9 mouse cellular contexts compared by ENCODE assay signal in the genomic region with DNA sequence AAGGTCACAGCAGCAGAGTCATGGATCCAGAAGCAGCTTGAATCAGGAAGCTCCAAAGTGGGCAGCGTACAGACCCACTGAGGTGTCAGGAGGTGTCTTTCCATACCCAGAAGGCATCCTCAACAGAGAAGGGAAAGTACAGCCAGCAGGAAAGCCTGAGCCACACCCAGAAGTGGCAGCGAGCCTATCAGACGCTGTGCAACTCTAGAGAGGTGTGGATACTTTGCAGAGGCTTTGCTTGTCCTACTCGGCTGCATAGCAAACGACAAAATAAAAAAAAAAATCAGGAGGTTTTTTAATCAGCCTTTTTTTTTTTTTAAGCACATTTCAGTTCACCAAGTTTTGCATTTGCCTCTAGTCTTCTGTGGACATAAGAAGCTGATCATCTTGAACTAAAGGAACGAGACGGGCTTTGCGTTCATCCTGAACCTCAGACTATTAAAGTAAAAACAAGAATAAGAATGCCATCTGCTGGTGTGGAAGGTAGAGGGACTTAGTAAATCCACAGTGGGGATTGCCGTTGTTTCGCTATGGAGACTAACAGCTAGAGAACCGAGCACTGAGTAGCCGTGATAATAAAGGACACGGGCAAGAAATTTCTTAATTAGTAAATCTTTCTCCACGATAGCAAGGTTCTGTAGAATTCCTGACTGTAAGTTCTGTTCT.
DNase-seq lines count a peak whose midpoint lies in the region; ATAC-seq lines count a peak whose summit lies in the region.
"Had no signal": no experiment of that assay in that cellular context is flagged by ENCODE, and none has a peak within 500 bp of the region (broad histone marks: within the 10 kb centered on the region; RNA-seq: fewer than 3 reads in every experiment).

No protein-coding gene starts in this region.

- no peaks in the 10 kb centered on the region for H3K36me3 ChIP-seq in forebrain, embryonic 14.5 days (ENCODE audit: control insufficient read depth, insufficient read depth, low read length)
- no peaks in the 10 kb centered on the region for H3K36me3 ChIP-seq in forebrain, embryonic 10.5 days (replicated peaks)
- H3K36me3 ChIP-seq in lung, embryonic 16.5 days (ENCODE audit: control insufficient read depth, insufficient read depth, low read length) = no peaks in the 10 kb centered on the region
- H3K36me3 ChIP-seq: G1E had no signal

- 39% methylated on average over 14 of the region's 14 CpGs for WGBS in forebrain, embryonic 14.5 days
- WGBS in forebrain, embryonic 10.5 days = 43% methylated on average over 14 of the region's 14 CpGs
- WGBS in lung, embryonic 16.5 days = 26% methylated on average over 14 of the region's 14 CpGs

- no peak overlapping the region for H3K27ac ChIP-seq in forebrain, embryonic 14.5 days (ENCODE audit: low read depth, low read length)
- H3K27ac ChIP-seq in forebrain, embryonic 10.5 days = no peak overlapping the region
- no peak overlapping the region for H3K27ac ChIP-seq in lung, embryonic 16.5 days (ENCODE audit: low read length)

- DNase-seq in forebrain, embryonic 14.5 days (ENCODE audit: low spot score) = peak; percentile 54
- no peak for DNase-seq in forebrain, embryonic 10.5 days (ENCODE audit: extremely low spot score, low spot score)
- DNase-seq in lung, postnatal 4 days = no peak
- DNase-seq in retina, embryonic 14.5 days (ENCODE audit: low spot score) = peak; percentile 54
- no peak for DNase-seq in lung, adult 18-20 months

- no peaks in the 10 kb centered on the region for H3K4me1 ChIP-seq in forebrain, embryonic 14.5 days (ENCODE audit: control insufficient read depth, insufficient read depth, low read length)
- H3K4me1 ChIP-seq in forebrain, embryonic 10.5 days = no peaks in the 10 kb centered on the region; the same call in 1 of the 2 replicates
- no peaks in the 10 kb centered on the region for H3K4me1 ChIP-seq in lung, embryonic 16.5 days (replicated peaks; ENCODE audit: control insufficient read depth, insufficient read depth, low read length)

- H3K9me3 ChIP-seq in forebrain, embryonic 14.5 days (replicated peaks; ENCODE audit: control insufficient read depth, low read length) = no peaks in the 10 kb centered on the region
- H3K9me3 ChIP-seq in forebrain, embryonic 10.5 days = no peaks in the 10 kb centered on the region
- H3K9me3 ChIP-seq in lung, embryonic 16.5 days (ENCODE audit: control insufficient read depth, low read length) = no peaks in the 10 kb centered on the region

- no peaks in the 10 kb centered on the region for H3K27me3 ChIP-seq in forebrain, embryonic 14.5 days (replicated peaks; ENCODE audit: control insufficient read depth, insufficient read depth, low read length)
- H3K27me3 ChIP-seq in forebrain, embryonic 10.5 days (ENCODE audit: poor library complexity, severe bottlenecking) = no peaks in the 10 kb centered on the region
- H3K27me3 ChIP-seq in lung, embryonic 16.5 days (ENCODE audit: control insufficient read depth, insufficient read depth, low read depth, low read length) = no peaks in the 10 kb centered on the region

- ATAC-seq in forebrain, embryonic 14.5 days = no peak
- ATAC-seq in lung, embryonic 16.5 days (ENCODE audit: low read depth) = no peak
- ATAC-seq in granulocyte monocyte progenitor cell, adult 5-6 weeks (replicated peaks; ENCODE audit: poor library complexity, severe bottlenecking) = peak; percentile 27; the same call in 1 of the 2 replicates
- ATAC-seq in inflammation-experienced regulatory T-cells, adult 6 months = no peak

- H3K4me3 ChIP-seq in forebrain, embryonic 14.5 days (ENCODE audit: low read depth, low read length) = no peak overlapping the region
- no peak overlapping the region for H3K4me3 ChIP-seq in forebrain, embryonic 10.5 days
- peak overlapping the region; percentile 12 for H3K4me3 ChIP-seq in lung, embryonic 16.5 days (ENCODE audit: low read length)

- 0 out of 2 replicates have a peak overlapping the region, but pooled peaks have one; percentile 20 for H3K4me2 ChIP-seq in forebrain, embryonic 14.5 days (ENCODE audit: low read length)
- peak overlapping the region; percentile 44 for H3K4me2 ChIP-seq in lung, embryonic 16.5 days (ENCODE audit: low read depth, low read length)

- no peak overlapping the region for H3K9ac ChIP-seq in forebrain, embryonic 14.5 days (ENCODE audit: low read length)
- no peak overlapping the region for H3K9ac ChIP-seq in lung, embryonic 16.5 days (ENCODE audit: low read length)

Comparison
In these comparisons a context has a peak if more than half of its experiments do, and no peak if none do; other contexts are left out.
1. DNase-seq: peak in forebrain, embryonic 14.5 days (single experiment) and retina, embryonic 14.5 days (single experiment); none in forebrain, embryonic 10.5 days (single experiment), lung, postnatal 4 days (0 of 2) and lung, adult 18-20 months (0 of 2).